Mouse (Mus musculus): Measurements from ENCODE around the gene Cadm1.

DNA sequence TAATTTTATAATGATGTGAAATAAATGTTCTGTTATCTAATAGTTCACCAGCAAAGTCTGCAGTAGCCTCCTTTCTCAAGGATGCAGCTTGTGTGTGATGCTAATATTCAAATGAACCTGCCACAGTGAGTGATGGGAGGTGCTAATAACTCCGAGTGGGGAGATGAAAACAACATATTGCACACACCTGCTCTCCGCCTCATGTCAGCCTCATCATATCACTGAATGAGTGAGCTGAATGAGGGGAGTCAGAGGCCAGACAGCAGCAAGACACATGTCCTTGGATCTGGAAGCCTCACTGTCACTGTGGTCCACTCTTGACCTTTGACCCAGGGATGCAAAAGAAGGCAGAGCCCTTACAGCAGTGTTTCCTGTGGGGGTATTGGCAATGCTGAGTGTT is 156.9 kb downstream of the Cadm1 start:
- TF ChIP-seq POLR2A (IDR thresholded peaks at IDR 0.05; ENCODE audit: borderline replicate concordance, control insufficient read depth, low read depth, low read length) (no peak), CTCF (IDR thresholded peaks at IDR 0.05; ENCODE audit: control insufficient read depth, insufficient read depth, low read length) (no peak)
